Mouse (Mus musculus) splenic B cell, adult 2 months (primary cell): ENCODE data around the gene Rap1gap.
A peak's percentile ranks its signal among the peaks of the same experiment; 100 is the strongest.

ENCODE experiments used
- DNase-seq: peaks from one replicate; pipeline ENCODE4 v3.0.0-alpha.2; 2011; ENCODE audit warnings: low read depth, low spot score
- H3K27me3 ChIP-seq: 2 replicates; pipeline ENCODE4 v1.6.1; 2012; ENCODE audit warnings: mild to moderate bottlenecking, low read length, moderate library complexity, mixed read lengths; ENCODE audit not compliant: control insufficient read depth, poor library complexity, insufficient read depth, severe bottlenecking
- H3K36me3 ChIP-seq: 2 replicates; pipeline ENCODE4 v1.6.1; 2012; ENCODE audit warnings: mild to moderate bottlenecking, low read length, moderate library complexity, mixed read lengths; ENCODE audit not compliant: control insufficient read depth, poor library complexity, insufficient read depth, severe bottlenecking

Gene Rap1gap

GRCm38 (mm10) chr4:137671711-137672500 is 7.4 kb downstream of the Rap1gap start:
- DNase-seq: no peak
- Histone ChIP-seq H3K27me3 (no peaks in the 10 kb centered on the region), H3K36me3 (no peaks in the 10 kb centered on the region)

GRCm38 (mm10) chr4:137675566-137675965 is 11.0 kb downstream of the Rap1gap start:
- DNase-seq: no peak
- no peaks in the 10 kb centered on the region for H3K36me3 ChIP-seq

DNA sequence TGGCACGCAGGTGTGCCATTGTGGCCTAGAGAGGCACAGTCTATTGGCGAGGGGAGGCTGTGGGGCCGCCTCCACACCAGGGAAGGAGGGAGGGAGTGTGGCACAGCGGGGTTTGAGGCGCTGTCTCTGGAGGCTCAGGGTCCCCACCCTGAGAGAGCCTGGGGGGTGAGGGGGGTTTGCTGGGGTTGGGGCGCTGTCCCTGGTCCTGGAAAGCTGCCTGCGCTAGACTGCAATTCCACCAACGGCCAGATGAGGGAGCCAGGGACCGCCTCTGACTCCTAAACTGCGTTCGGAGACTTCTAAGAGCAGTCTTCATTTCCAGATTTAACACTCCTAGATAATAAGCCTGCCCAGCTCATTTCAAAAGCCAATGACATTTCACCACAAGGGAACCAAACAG is 11.5 kb downstream of the Rap1gap start:
- H3K36me3 ChIP-seq: no peaks in the 10 kb centered on the region
- H3K27me3 ChIP-seq: no peaks in the 10 kb centered on the region
- DNase-seq: peak; percentile 73

More at GRCm38 (mm10) chr4:137675566-137675965, 11.0 kb downstream of the Rap1gap start:
- H3K27me3 ChIP-seq: no peaks in the 10 kb centered on the region

- Histone ChIP-seq H3K27me3 (peaks cover 3% of the 10 kb centered on the region; the same call in 1 of the 2 replicates), H3K36me3 (no peaks in the 10 kb centered on the region)
- no peak for DNase-seq
Observed at GRCm38 (mm10) chr4:137676700-137677484, 12.4 kb downstream of the Rap1gap start.

GRCm38 (mm10) chr4:137677906-137678305 is 13.4 kb downstream of the Rap1gap start:
- Histone ChIP-seq H3K36me3 (no peaks in the 10 kb centered on the region), H3K27me3 (peaks cover 3% of the 10 kb centered on the region; the same call in 1 of the 2 replicates)
- no peak for DNase-seq

DNA sequence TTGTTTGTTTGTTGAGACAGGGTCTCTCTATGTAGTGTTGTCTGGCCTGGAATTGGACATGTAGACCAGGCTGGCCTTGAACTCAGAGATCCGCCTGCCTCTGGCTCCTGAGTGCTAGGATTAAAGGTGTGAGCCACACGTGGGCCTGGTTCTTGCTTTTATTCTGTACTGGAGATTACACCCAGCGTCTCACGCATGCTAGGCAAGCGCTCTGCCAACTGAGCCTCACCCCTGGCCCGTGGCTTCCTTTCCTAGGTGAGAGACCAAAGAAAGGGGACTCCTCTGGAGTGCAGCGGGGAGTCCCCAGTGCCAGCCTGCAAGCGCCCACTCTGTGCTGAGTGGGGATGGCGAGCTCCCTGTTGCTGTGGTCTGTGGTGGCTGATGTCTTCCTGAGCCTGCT is 14.0 kb downstream of the Rap1gap start:
- no peak for DNase-seq

DNA sequence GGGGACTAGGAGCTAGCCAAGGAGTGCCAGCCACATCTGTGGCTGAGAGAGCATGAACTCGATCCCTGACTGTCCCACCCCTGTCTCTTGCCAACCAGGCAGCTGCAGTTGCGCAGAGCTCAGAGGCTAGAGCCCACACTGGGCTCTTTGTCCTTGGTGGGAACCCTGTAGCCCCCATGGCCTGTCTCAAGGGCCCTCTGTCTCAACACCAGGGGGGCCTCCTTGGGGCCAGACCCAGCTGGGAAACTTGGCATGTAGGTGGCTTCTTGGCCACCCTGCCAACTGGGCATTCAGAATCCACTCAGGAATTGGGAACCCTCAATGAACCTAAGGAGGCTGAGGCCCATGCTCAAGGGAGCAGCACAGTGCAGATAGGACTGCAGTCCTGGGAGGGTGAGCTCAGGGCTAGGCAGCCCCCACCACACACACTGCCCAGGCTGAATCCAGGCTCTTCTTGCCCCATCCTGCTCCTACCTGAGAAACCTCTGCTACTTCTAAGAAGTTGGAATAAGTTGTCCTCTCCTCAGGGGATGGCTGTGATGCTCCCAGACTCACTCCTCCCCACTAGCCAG is 15.5 kb downstream of the Rap1gap start:
- no peaks in the 10 kb centered on the region for H3K36me3 ChIP-seq

More for the DNA sequence above, 14.0 kb downstream of the Rap1gap start:
- Histone ChIP-seq H3K27me3 (peaks cover 3% of the 10 kb centered on the region; the same call in 1 of the 2 replicates), H3K36me3 (no peaks in the 10 kb centered on the region)

DNA sequence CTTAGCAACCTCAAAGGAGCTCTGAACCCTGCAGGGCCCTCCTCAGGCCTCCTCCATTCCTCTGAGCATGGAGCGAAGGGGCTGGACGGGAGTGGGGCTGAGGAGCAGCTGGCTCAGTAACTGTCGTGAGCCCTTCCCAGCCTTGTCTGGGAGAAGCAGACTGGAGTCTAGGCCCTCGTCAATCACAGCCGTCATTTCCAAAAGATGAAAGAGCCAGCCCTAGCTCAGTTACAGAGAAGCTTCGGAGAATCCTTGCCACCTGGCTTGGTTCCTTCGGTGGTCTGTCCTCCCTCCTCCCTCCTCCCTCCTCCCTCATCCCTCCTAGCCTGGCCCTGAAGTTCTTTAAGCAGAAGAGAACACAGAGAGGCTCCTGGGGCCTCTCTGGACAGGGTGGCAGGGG is 16.2 kb downstream of the Rap1gap start:
- H3K27me3 ChIP-seq: peaks cover 3% of the 10 kb centered on the region
- no peaks in the 10 kb centered on the region for H3K36me3 ChIP-seq
- no peak for DNase-seq

More for the DNA sequence above, 15.5 kb downstream of the Rap1gap start:
- DNase-seq: no peak
- H3K27me3 ChIP-seq: peaks cover 3% of the 10 kb centered on the region

DNA sequence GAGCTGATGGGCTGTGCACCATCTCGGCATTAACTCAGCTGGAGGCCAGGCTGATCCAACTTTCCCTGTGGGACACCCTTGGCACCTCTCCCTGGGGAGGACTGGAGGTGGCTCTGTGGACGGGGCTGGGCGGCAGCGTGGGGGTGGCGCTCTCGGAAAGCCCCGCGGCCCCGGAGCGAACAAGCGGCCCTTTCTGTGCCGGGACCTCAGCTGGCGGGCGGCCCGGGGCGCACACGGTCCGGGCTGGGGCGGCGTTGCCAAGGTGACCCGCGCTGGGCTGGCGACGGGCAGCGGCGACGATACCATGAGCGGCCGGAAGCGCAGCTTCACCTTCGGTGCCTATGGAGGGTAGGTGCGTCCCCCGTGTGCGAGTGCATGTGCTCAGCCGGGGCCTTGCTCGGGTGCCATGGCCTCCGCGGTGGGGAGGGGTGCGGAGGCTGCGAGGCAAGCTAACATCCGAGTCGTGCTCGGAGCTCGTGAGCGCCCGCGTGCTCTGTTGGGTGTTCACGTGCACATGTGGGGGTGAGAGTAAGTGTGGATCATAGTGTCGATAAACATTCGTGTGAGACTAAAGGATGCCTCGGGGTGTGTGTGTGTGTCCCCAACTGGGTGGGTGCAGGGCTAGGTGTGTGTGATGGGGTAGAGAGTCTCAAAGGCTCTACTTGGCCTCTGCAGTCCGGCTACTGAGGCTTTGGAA is 17.0 kb downstream of the Rap1gap start:
- Histone ChIP-seq H3K36me3 (no peaks in the 10 kb centered on the region), H3K27me3 (peaks cover 3% of the 10 kb centered on the region)
- DNase-seq: no peak

GRCm38 (mm10) chr4:137682961-137683453 is 18.5 kb downstream of the Rap1gap start:
- peak; percentile 61 for DNase-seq
- Histone ChIP-seq H3K36me3 (no peaks in the 10 kb centered on the region), H3K27me3 (peaks cover 3% of the 10 kb centered on the region)

DNA sequence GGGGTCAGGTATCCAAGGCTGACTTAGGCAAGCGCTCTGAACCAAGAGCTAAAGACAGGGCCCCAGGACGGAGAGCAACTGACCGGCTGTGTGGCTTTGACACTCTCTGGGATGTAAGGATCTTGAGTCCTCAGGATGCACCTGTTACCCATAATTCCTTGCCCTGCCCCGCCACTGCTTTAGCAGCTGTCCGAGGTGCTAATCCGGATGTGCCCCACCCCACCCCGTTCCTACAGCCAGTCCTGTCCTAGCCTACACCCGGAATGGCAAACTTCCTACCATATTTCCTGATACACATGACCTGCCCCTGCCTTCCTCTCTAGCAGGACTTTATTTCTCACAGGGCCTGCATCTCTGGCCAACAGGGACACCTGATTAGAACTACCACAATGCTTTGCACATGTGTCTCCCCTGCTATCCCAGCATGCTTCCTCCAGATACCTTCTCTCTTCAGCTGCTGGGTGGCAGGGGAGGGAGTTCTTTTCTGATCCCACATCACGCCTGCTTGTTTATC is 20.4 kb downstream of the Rap1gap start:
- no peak for DNase-seq
- Histone ChIP-seq H3K36me3 (no peaks in the 10 kb centered on the region), H3K27me3 (peaks cover 3% of the 10 kb centered on the region)

DNA sequence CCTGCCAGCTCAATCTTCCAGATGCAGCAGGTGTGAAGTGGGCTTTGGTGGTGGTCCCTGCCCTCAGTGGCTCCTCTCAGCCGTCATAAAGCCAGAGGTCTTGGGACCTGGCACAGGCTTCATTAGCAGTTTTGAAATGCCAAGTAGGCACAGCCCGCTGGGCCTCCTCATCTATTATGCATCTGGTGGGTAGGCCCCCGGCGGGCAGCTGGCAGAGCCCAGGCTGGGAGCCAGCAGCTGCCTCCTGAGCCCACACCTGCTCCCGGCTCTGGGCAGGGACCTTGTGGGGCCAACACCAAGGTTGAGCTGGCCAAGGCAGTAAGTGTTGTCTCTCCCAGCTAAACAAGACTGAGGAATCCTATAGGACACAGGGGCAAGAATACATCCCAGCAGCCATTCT is 21.8 kb downstream of the Rap1gap start:
- no peak for DNase-seq
- Histone ChIP-seq H3K27me3 (peaks cover 2% of the 10 kb centered on the region), H3K36me3 (no peaks in the 10 kb centered on the region)

DNA sequence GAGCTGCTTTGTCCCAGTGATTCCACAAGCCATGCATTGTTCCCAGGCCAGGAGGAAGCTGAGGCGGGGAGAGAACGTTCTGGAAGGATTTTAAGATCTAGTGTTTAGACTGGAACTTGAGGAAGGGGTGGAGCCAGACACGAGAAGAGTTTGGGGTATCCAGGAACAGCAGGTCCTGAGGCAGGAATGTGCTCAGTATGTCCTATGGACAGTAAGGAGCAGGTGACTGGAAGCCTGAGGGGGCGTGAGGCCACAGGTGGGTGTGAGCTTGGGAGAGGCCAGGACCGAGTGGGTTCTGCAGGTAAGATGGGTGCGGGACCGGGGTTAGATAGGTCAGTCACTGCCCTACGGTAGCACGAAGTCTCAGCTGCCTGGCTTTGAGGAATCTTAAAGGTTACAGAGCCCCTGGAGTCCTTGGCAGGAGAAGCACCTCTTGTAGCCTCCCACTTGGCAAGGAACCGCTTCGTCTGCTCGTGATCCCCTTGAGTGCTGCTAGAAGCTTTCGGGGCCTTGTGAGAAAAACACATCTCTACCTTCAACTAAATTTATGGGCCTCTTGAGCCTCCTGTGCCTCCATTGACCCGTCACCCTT is 22.8 kb downstream of the Rap1gap start:
- Histone ChIP-seq H3K27me3 (no peaks in the 10 kb centered on the region; the same call in 1 of the 2 replicates), H3K36me3 (no peaks in the 10 kb centered on the region)
- DNase-seq: no peak
